Mouse (Mus musculus): ENCODE measurements around the gene Flvcr2. TPM values are rescaled to one million over a fixed set of nuclear protein-coding genes. Genes with fewer than 3 reads are reported as not detected.

Flvcr2 gene
- total and polyA plus RNA-seq, 3 experiments, result 0.04 to 0.17 TPM; not detected in 1

GRCm38 (mm10) chr12:85778962-85779361, 32.6 kb downstream of the Flvcr2 start:
- in situ Hi-C loops (cut with MboI; ENCODE audit: low pct_ligation_motif_present, low pct_unique_long_range_greater_than_20kb, low sequenced_read_pairs), result no loop called here
- no peak overlapping the region for H3K4me3 ChIP-seq (replicated peaks in 1 of 3; ENCODE audit: low read depth in 2 of 3, low read length in 2 of 3, poor library complexity in 1 of 3)
- H3K79me2 ChIP-seq (replicated peaks; ENCODE audit: control insufficient read depth, extremely low read depth, insufficient read depth, poor library complexity, severe bottlenecking), result no peaks in the 10 kb centered on the region
- H3K9ac ChIP-seq (ENCODE audit: insufficient read depth, low read depth), result no peak overlapping the region
- H3K4me1 ChIP-seq (ENCODE audit: control insufficient read depth in 1 of 2, insufficient read depth in 2 of 2), result no peaks in the 10 kb centered on the region; a peak in 1 of 4 replicates
- peaks cover under 1% of the 10 kb centered on the region for H3K9me3 ChIP-seq (replicated peaks; ENCODE audit: low read length)
- no peak overlapping the region for H3K27ac ChIP-seq (ENCODE audit: insufficient read depth, low read depth)
- dilution Hi-C loops (cut with MboI; ENCODE audit: extremely low pct_ligation_motif_present, extremely low pct_unique_long_range_greater_than_20kb, low sequenced_read_pairs), result no loop called here
- H3K4me2 ChIP-seq (ENCODE audit: insufficient read depth, low read depth, poor library complexity, severe bottlenecking), result no peak overlapping the region
- no peaks in the 10 kb centered on the region for H3K36me3 ChIP-seq (replicated peaks in 1 of 2; ENCODE audit: control insufficient read depth in 1 of 2, insufficient read depth in 1 of 2, low read length in 1 of 2)
- no peaks in the 10 kb centered on the region for H3K27me3 ChIP-seq (replicated peaks)
- no peak for DNase-seq (ENCODE audit: extremely low read depth)
- no peak for TF ChIP-seq MEF2A (IDR thresholded peaks at IDR 0.05; ENCODE audit: borderline replicate concordance, low read depth, low read length)
- TF ChIP-seq USF1 (IDR thresholded peaks at IDR 0.05; ENCODE audit: low read depth, low read length), result no peak
- no peak for TF ChIP-seq CTCF (conservative IDR thresholded peaks at IDR 0.05 in 1 of 2, IDR thresholded peaks at IDR 0.05 in 1 of 2; ENCODE audit: low read depth in 2 of 2, low read length in 2 of 2)
- TF ChIP-seq PAX5 (IDR thresholded peaks at IDR 0.05; ENCODE audit: low read length), result no peak
- TF ChIP-seq MAX (IDR thresholded peaks at IDR 0.05; ENCODE audit: low read length), result no peak
- TF ChIP-seq UBTF (IDR thresholded peaks at IDR 0.05; ENCODE audit: low read depth, low read length), result no peak
- TF ChIP-seq USF2 (conservative IDR thresholded peaks at IDR 0.05; ENCODE audit: low read depth, low read length), result no peak

- no peak overlapping the region for H3K4me3 ChIP-seq (replicated peaks in 1 of 3; ENCODE audit: low read depth in 2 of 3, low read length in 2 of 3, poor library complexity in 1 of 3)
- H3K9me3 ChIP-seq (replicated peaks; ENCODE audit: low read length), result no peaks in the 10 kb centered on the region
- no peaks in the 10 kb centered on the region; a peak in 1 of 4 replicates for H3K4me1 ChIP-seq (ENCODE audit: control insufficient read depth in 1 of 2, insufficient read depth in 2 of 2)
- no peak overlapping the region for H3K9ac ChIP-seq (ENCODE audit: insufficient read depth, low read depth)
- in situ Hi-C loops (cut with MboI; ENCODE audit: low pct_ligation_motif_present, low pct_unique_long_range_greater_than_20kb, low sequenced_read_pairs), result no loop called here
- H3K27me3 ChIP-seq (replicated peaks), result no peaks in the 10 kb centered on the region
- dilution Hi-C loops (cut with MboI; ENCODE audit: extremely low pct_ligation_motif_present, extremely low pct_unique_long_range_greater_than_20kb, low sequenced_read_pairs), result no loop called here
- no peaks in the 10 kb centered on the region for H3K79me2 ChIP-seq (replicated peaks; ENCODE audit: control insufficient read depth, extremely low read depth, insufficient read depth, poor library complexity, severe bottlenecking)
- no peak overlapping the region for H3K4me2 ChIP-seq (ENCODE audit: insufficient read depth, low read depth, poor library complexity, severe bottlenecking)
- TF ChIP-seq CHD2 (IDR thresholded peaks at IDR 0.05; ENCODE audit: low read length) (no peak), EP300 (IDR thresholded peaks at IDR 0.05; ENCODE audit: low read length) (no peak), TCF12 (IDR thresholded peaks at IDR 0.05; ENCODE audit: low read depth, low read length) (no peak), RAD21 (IDR thresholded peaks at IDR 0.05; ENCODE audit: low read depth, low read length) (no peak), MAX (IDR thresholded peaks at IDR 0.05; ENCODE audit: low read length) (no peak), POLR2AphosphoS2 (IDR thresholded peaks at IDR 0.05; ENCODE audit: low read depth, low read length) (no peak), RCOR1 (conservative IDR thresholded peaks at IDR 0.05; ENCODE audit: low read depth, low read length) (no peak), GABPA (IDR thresholded peaks at IDR 0.05; ENCODE audit: insufficient replicate concordance, low read depth, low read length) (no peak)
- DNase-seq (ENCODE audit: extremely low read depth), result no peak
- H3K36me3 ChIP-seq (replicated peaks in 1 of 2; ENCODE audit: control insufficient read depth in 1 of 2, insufficient read depth in 1 of 2, low read length in 1 of 2), result no peaks in the 10 kb centered on the region
- no peak overlapping the region for H3K27ac ChIP-seq (ENCODE audit: insufficient read depth, low read depth)
Observed at GRCm38 (mm10) chr12:85779707-85780106, 33.4 kb downstream of the Flvcr2 start.

GRCm38 (mm10) chr12:85781606-85782005, 35.3 kb downstream of the Flvcr2 start:
- dilution Hi-C loops (cut with MboI; ENCODE audit: extremely low pct_ligation_motif_present, extremely low pct_unique_long_range_greater_than_20kb, low sequenced_read_pairs), result no loop called here
- DNase-seq (ENCODE audit: extremely low read depth), result no peak
- TF ChIP-seq TBP (conservative IDR thresholded peaks at IDR 0.05; ENCODE audit: low read depth, low read length) (no peak), SMC3 (IDR thresholded peaks at IDR 0.05; ENCODE audit: low read depth, low read length) (no peak), ZC3H11A (IDR thresholded peaks at IDR 0.05; ENCODE audit: low read depth, low read length) (no peak), ELF1 (IDR thresholded peaks at IDR 0.05; ENCODE audit: low read depth, low read length) (no peak), BHLHE40 (IDR thresholded peaks at IDR 0.05; ENCODE audit: low read depth, low read length) (no peak)
- Histone ChIP-seq H3K9ac (ENCODE audit: insufficient read depth, low read depth) (no peak overlapping the region), H3K27ac (ENCODE audit: insufficient read depth, low read depth) (no peak overlapping the region), H3K4me3 (replicated peaks in 1 of 3; ENCODE audit: low read depth in 2 of 3, low read length in 2 of 3, poor library complexity in 1 of 3) (no peak overlapping the region), H3K79me2 (replicated peaks; ENCODE audit: control insufficient read depth, extremely low read depth, insufficient read depth, poor library complexity, severe bottlenecking) (no peaks in the 10 kb centered on the region), H3K9me3 (replicated peaks; ENCODE audit: low read length) (no peaks in the 10 kb centered on the region), H3K4me2 (ENCODE audit: insufficient read depth, low read depth, poor library complexity, severe bottlenecking) (no peak overlapping the region), H3K27me3 (replicated peaks) (no peaks in the 10 kb centered on the region), H3K4me1 (ENCODE audit: control insufficient read depth in 1 of 2, insufficient read depth in 2 of 2) (no peaks in the 10 kb centered on the region; a peak in 1 of 4 replicates), H3K36me3 (replicated peaks in 1 of 2; ENCODE audit: control insufficient read depth in 1 of 2, insufficient read depth in 1 of 2, low read length in 1 of 2) (no peaks in the 10 kb centered on the region)
- in situ Hi-C loops (cut with MboI; ENCODE audit: low pct_ligation_motif_present, low pct_unique_long_range_greater_than_20kb, low sequenced_read_pairs), result no loop called here
